Comparison of ENCODE assay signal across 27 mouse cellular contexts in genomic region chr14:123110533-123110932, GRCm38 (mm10).
DNase-seq lines count a peak whose midpoint lies in the region; ATAC-seq and TF ChIP-seq lines count a peak whose summit lies in the region.
"Had no signal": no experiment of that assay in that cellular context is flagged by ENCODE, and none has a peak within 500 bp of the region (broad histone marks: within the 10 kb centered on the region; RNA-seq: fewer than 3 reads in every experiment).

No protein-coding gene starts in this region.

- no peaks in the 10 kb centered on the region for H3K4me1 ChIP-seq in kidney, embryonic 15.5 days
- H3K4me1 ChIP-seq in intestine, embryonic 15.5 days (replicated peaks): no peaks in the 10 kb centered on the region
- H3K4me1 ChIP-seq in intestine, postnatal 0 days (replicated peaks; ENCODE audit: control insufficient read depth, insufficient read depth, low read length): no peaks in the 10 kb centered on the region
- H3K4me1 ChIP-seq: embryonic facial prominence, embryonic 15.5 days; heart, embryonic 10.5 days; heart, embryonic 13.5 days had no signal

- no peak overlapping the region for H3K4me3 ChIP-seq in kidney, embryonic 15.5 days (replicated peaks)
- no peak overlapping the region for H3K4me3 ChIP-seq in intestine, embryonic 15.5 days (replicated peaks)
- H3K4me3 ChIP-seq in intestine, postnatal 0 days (ENCODE audit: low read depth, low read length): no peak overlapping the region
- H3K4me3 ChIP-seq: embryonic facial prominence, embryonic 12.5 days; embryonic facial prominence, embryonic 15.5 days; heart, adult 2 months; heart, embryonic 10.5 days; heart, embryonic 13.5 days had no signal

- peak; percentile 58 for ATAC-seq in kidney, embryonic 15.5 days (replicated peaks; ENCODE audit: low FRiP score)
- ATAC-seq in intestine, embryonic 15.5 days: peak; percentile 88
- ATAC-seq in intestine, postnatal 0 days: 0 out of 2 replicates have a peak, but pooled peaks have one; percentile 38
- no peak for ATAC-seq in granulocyte monocyte progenitor cell, adult 5-6 weeks (replicated peaks; ENCODE audit: poor library complexity, severe bottlenecking)
- ATAC-seq: forebrain, embryonic 14.5 days; hindbrain, postnatal 0 days; inflammation-experienced regulatory T-cells, adult 6 months; Patski had no signal

- no peak overlapping the region for H3K4me2 ChIP-seq in kidney, embryonic 15.5 days
- no peak overlapping the region for H3K4me2 ChIP-seq in intestine, embryonic 15.5 days (replicated peaks)
- no peak overlapping the region for H3K4me2 ChIP-seq in intestine, postnatal 0 days (replicated peaks; ENCODE audit: low read depth)
- H3K4me2 ChIP-seq: embryonic facial prominence, embryonic 12.5 days; embryonic facial prominence, embryonic 15.5 days; heart, embryonic 13.5 days; hindbrain, embryonic 14.5 days had no signal

- 46% methylated on average over 2 of the region's 2 CpGs for WGBS in kidney, embryonic 15.5 days
- 50% methylated on average over 2 of the region's 2 CpGs for WGBS in intestine, embryonic 15.5 days
- 43% methylated on average over 2 of the region's 2 CpGs for WGBS in intestine, postnatal 0 days

- no peaks in the 10 kb centered on the region for H3K9me3 ChIP-seq in kidney, embryonic 15.5 days (replicated peaks)
- no peaks in the 10 kb centered on the region for H3K9me3 ChIP-seq in intestine, embryonic 15.5 days
- H3K9me3 ChIP-seq in intestine, postnatal 0 days (ENCODE audit: control insufficient read depth): no peaks in the 10 kb centered on the region
- H3K9me3 ChIP-seq: embryonic facial prominence, embryonic 12.5 days; embryonic facial prominence, embryonic 15.5 days; G1E; heart, embryonic 10.5 days; heart, embryonic 13.5 days had no signal

- H3K9ac ChIP-seq in kidney, embryonic 15.5 days: no peak overlapping the region
- no peak overlapping the region for H3K9ac ChIP-seq in intestine, embryonic 15.5 days
- H3K9ac ChIP-seq in intestine, postnatal 0 days (ENCODE audit: low read depth, low read length): no peak overlapping the region
- H3K9ac ChIP-seq: embryonic facial prominence, embryonic 12.5 days; embryonic facial prominence, embryonic 15.5 days; heart, embryonic 13.5 days; hindbrain, embryonic 14.5 days had no signal

- TF ChIP-seq CTCF in intestine, postnatal 0 days (IDR thresholded peaks at IDR 0.05; ENCODE audit: low read depth): no peak

- H3K36me3 ChIP-seq in kidney, embryonic 15.5 days: no peaks in the 10 kb centered on the region
- no peaks in the 10 kb centered on the region for H3K36me3 ChIP-seq in intestine, embryonic 15.5 days
- H3K36me3 ChIP-seq in intestine, postnatal 0 days (ENCODE audit: control insufficient read depth, insufficient read depth): no peaks in the 10 kb centered on the region
- H3K36me3 ChIP-seq: embryonic facial prominence, embryonic 12.5 days; embryonic facial prominence, embryonic 15.5 days; G1E; heart, embryonic 10.5 days; heart, embryonic 13.5 days had no signal

- DNase-seq in embryo, embryonic 10 days (ENCODE audit: low spot score): peak; percentile 6
- no peak for DNase-seq in embryo, embryonic 9.5 days (ENCODE audit: extremely low spot score)
- DNase-seq in kidney, postnatal 14 days: no peak
- DNase-seq: adrenal gland, postnatal 10 days; adrenal gland, postnatal 36 days; B cell, adult 2 months; cerebellum, adult 18-20 months; cerebellum, adult 9-11 months; gastrocnemius, postnatal 25 days; heart, adult 2 months; heart, postnatal 14 days; heart, postnatal 4 days had no signal

- no peak overlapping the region for H3K27ac ChIP-seq in kidney, embryonic 15.5 days
- H3K27ac ChIP-seq in intestine, embryonic 15.5 days: no peak overlapping the region
- no peak overlapping the region for H3K27ac ChIP-seq in intestine, postnatal 0 days (ENCODE audit: low read depth, low read length)
- H3K27ac ChIP-seq: embryonic facial prominence, embryonic 12.5 days; embryonic facial prominence, embryonic 15.5 days; heart, adult 2 months; heart, embryonic 10.5 days; heart, embryonic 13.5 days; hindbrain, embryonic 14.5 days; hindbrain, postnatal 0 days had no signal

- no peaks in the 10 kb centered on the region for H3K27me3 ChIP-seq in kidney, embryonic 15.5 days
- no peaks in the 10 kb centered on the region for H3K27me3 ChIP-seq in intestine, embryonic 15.5 days (replicated peaks)
- H3K27me3 ChIP-seq in intestine, postnatal 0 days (replicated peaks; ENCODE audit: control insufficient read depth, insufficient read depth, low read length): no peaks in the 10 kb centered on the region
- H3K27me3 ChIP-seq: CH12.LX; embryonic facial prominence, embryonic 12.5 days; embryonic facial prominence, embryonic 15.5 days; heart, embryonic 13.5 days; Patski had no signal
